Mouse (Mus musculus) heart, embryonic 14.5 days (tissue): ENCODE data around the gene Olfr393. TPM values are rescaled to one million over a fixed set of nuclear protein-coding genes. Genes with fewer than 3 reads are reported as not detected.

ENCODE experiments used
- ATAC-seq: fragments of 200-750 bp; cut with Nextera tagmentation; 2 replicates; pipeline ENCODE4 v1.8.0; 2017; ENCODE audit warnings: low read depth, moderate TSS enrichment; ENCODE audit not compliant: insufficient number of reproducible peaks, insufficient read depth, low FRiP score
- H3K27ac ChIP-seq, 2 experiments: fragments of 200-500 bp in 1 of 2; fragments of 300-500 bp in 1 of 2; sonication (generic) in 1 of 2; replicated peaks in 1 of 2; 2 replicates each; pipeline ENCODE4 v1.5.1; 2012 to 2014; ENCODE audit warnings: low read depth in 2 of 2, low read length in 2 of 2, control low read depth in 1 of 2, mild to moderate bottlenecking in 1 of 2, mixed read lengths in 1 of 2; ENCODE audit not compliant: control insufficient read depth in 1 of 2, insufficient read depth in 1 of 2
- H3K27me3 ChIP-seq: fragments of 300-500 bp; sonication (generic); 2 replicates; pipeline ENCODE4 v1.6.1; 2014; ENCODE audit warnings: mild to moderate bottlenecking, low read length, control low read depth; ENCODE audit not compliant: control insufficient read depth, insufficient read depth
- H3K36me3 ChIP-seq: fragments of 300-500 bp; sonication (generic); 2 replicates; pipeline ENCODE4 v1.6.1; 2014; ENCODE audit warnings: mild to moderate bottlenecking, control low read depth, low read length, mixed read lengths; ENCODE audit not compliant: control insufficient read depth, insufficient read depth
- H3K4me1 ChIP-seq, 2 experiments: fragments of 200-500 bp in 1 of 2; fragments of 300-500 bp in 1 of 2; sonication (generic) in 1 of 2; 2 replicates each; pipeline ENCODE4 v1.6.1; 2012 to 2014; ENCODE audit warnings: low read length in 2 of 2, control low read depth in 1 of 2, mixed read lengths in 1 of 2; ENCODE audit not compliant: control insufficient read depth in 2 of 2, insufficient read depth in 2 of 2
- H3K4me2 ChIP-seq: fragments of 300-500 bp; sonication (generic); 2 replicates; pipeline ENCODE4 v1.6.1; 2014; ENCODE audit warnings: mild to moderate bottlenecking, low read length
- H3K4me3 ChIP-seq, 2 experiments: fragments of 200-500 bp in 1 of 2; fragments of 300-500 bp in 1 of 2; sonication (generic) in 1 of 2; 2 replicates each; pipeline ENCODE4 v1.5.1; 2012 to 2014; ENCODE audit warnings: low read length in 2 of 2, mild to moderate bottlenecking in 2 of 2, control low read depth in 1 of 2, low read depth in 1 of 2, moderate library complexity in 1 of 2; ENCODE audit not compliant: control insufficient read depth in 1 of 2, insufficient read depth in 1 of 2
- H3K9ac ChIP-seq: fragments of 300-500 bp; sonication (generic); 2 replicates; pipeline ENCODE4 v1.6.1; 2014; ENCODE audit warnings: mild to moderate bottlenecking, low read length
- H3K9me3 ChIP-seq: fragments of 300-500 bp; sonication (generic); 2 replicates; pipeline ENCODE4 v1.6.1; 2016; ENCODE audit warnings: low read length, control low read depth; ENCODE audit not compliant: control insufficient read depth
- WGBS: fragments of 180-500 bp; shearing (Covaris S2); extraction: QIAGEN DNeasy Blood & Tissue Kit; methylation state at CpG from one replicate; pipeline ENCODE4 v1.1.7; 2014; 5-methylcytosine and 5-hydroxymethylcytosine counted together
- polyA plus RNA-seq: library from polyadenylated mRNA; unstranded; fragments of >200 nt; fragmentation: Nextera tagmentation; extraction: Ambion mirVana; gene quantifications from 2 replicates; pipeline ENCODE4 v1.2.1, GENCODE M21; 2014

The Olfr393 gene
- not detected in 2 replicates for polyA plus RNA-seq

DNA sequence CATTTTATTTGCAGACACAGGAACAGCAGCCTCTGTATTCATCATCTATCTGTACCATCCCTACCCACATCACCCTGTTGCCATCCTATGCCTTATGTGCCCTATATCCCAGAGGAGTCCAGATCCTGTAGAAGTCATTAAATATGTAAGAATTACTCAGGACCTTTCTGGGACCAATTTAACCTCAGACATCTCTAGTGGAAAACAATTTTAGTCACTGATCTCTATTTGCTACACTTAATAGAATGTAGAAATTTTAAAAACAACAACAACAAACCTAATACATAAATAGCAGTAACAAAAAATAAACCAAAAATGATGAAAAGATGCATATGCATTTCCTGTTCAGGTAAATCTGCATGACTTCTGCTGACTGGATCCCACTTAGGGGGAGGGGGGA lies at the start of gene Olfr393:
Gene Olfr393 (minus strand): TSS at position 101 of the 400 bp plus-strand sequence.
- no peak within 1 kb of the TSS for H3K27ac ChIP-seq
- H3K4me3 ChIP-seq = no peak within 1 kb of the TSS
- H3K9me3 ChIP-seq = no peaks in the 10 kb centered on the region
- H3K9ac ChIP-seq = no peak within 1 kb of the TSS
- no peaks in the 10 kb centered on the region for H3K27me3 ChIP-seq
- H3K4me2 ChIP-seq = no peak within 1 kb of the TSS
- H3K4me1 ChIP-seq = no peaks in the 10 kb centered on the region
- ATAC-seq = no peak
- H3K36me3 ChIP-seq = no peaks in the 10 kb centered on the region

DNA sequence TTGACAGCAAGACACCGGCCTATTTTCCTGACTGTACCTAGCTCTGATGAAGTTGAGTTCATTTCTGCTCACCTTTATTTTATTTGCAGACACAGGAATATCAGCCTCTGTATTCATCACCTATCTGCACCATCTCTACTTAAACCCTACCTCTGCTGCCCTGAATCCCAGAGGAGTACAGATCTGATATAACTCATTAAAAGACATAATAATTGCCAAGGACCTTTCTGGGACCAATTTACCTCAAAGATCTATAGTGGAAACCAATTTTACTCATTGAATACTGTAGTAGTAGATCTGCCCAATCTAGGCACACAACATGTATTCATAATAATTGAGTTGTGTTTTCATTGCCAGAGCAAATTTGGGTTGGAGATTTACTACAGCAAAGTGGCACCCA lies 39.4 kb upstream of the Olfr393 start, which contains the start of gene Olfr394:
Gene Olfr394 (minus strand): TSS at position 101 of the 400 bp plus-strand sequence.
- Histone ChIP-seq H3K4me1 (no peaks in the 10 kb centered on the region), H3K4me2 (no peak within 1 kb of the TSS), H3K27me3 (no peaks in the 10 kb centered on the region), H3K36me3 (no peaks in the 10 kb centered on the region), H3K27ac (no peak within 1 kb of the TSS), H3K4me3 (no peak within 1 kb of the TSS), H3K9me3 (no peaks in the 10 kb centered on the region), H3K9ac (no peak within 1 kb of the TSS)
- 89% methylated on average over 1 of the region's 1 CpGs for WGBS
- ATAC-seq = no peak

DNA sequence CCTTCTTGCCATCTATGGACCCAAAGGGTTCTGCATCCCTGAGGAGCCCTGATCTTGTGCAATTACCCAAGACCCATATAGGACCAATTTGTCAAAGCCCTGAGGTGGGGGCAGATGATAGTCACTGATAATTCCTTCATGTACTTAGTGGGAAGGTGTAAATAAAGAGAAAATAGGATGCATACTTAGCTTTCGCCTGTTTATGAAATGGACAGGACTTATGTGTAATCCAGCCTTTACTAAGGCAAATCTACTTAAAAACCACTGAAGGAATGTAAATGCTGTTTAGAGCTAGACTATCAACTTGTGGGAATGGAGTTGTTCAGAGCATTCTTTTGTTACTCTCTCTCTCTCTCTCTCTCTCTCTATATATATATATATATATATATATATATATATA lies 34.3 kb downstream of the Olfr393 start, which contains the start of gene Olfr392:
Gene Olfr392 (minus strand): TSS at position 101 of the 400 bp plus-strand sequence.
- ATAC-seq = no peak
- H3K9ac ChIP-seq = no peak within 1 kb of the TSS
- H3K4me2 ChIP-seq = no peak within 1 kb of the TSS
- no peaks in the 10 kb centered on the region for H3K4me1 ChIP-seq
- H3K27ac ChIP-seq = no peak within 1 kb of the TSS
- no peak within 1 kb of the TSS for H3K4me3 ChIP-seq
- H3K9me3 ChIP-seq = peaks cover 3% of the 10 kb centered on the region; the same call in 1 of the 2 replicates
- no peaks in the 10 kb centered on the region for H3K27me3 ChIP-seq
- H3K36me3 ChIP-seq = no peaks in the 10 kb centered on the region
- WGBS = 68% methylated on average over 1 of the region's 1 CpGs

DNA sequence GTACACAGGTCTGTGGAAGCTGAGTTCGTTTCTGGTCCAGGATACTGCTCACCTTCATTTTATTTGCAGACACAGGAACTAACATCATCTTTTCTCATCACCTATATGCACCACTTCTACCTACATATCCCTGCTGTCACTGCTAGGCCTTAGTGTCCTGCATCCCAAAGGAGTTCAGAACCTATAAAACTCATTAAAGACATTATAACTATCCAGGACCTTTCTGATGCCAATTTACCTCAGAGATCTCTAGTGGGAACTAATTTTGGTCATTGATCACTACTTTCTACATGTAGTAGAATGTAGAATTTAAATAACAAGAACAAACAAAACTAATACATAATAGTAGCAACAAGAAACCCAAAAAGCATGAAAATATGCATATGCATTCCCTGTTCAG lies 48.3 kb downstream of the Olfr393 start, which contains the start of gene Olfr391-ps:
Gene Olfr391-ps (minus strand): TSS at position 101 of the 400 bp plus-strand sequence.
- H3K9ac ChIP-seq = no peak within 1 kb of the TSS
- no peak within 1 kb of the TSS for H3K4me3 ChIP-seq
- no peak within 1 kb of the TSS for H3K27ac ChIP-seq
- H3K4me1 ChIP-seq = no peaks in the 10 kb centered on the region
- WGBS = 26% methylated on average over 1 of the region's 1 CpGs
- no peaks in the 10 kb centered on the region for H3K27me3 ChIP-seq
- no peak for ATAC-seq
- H3K36me3 ChIP-seq = no peaks in the 10 kb centered on the region
- 0 out of 2 replicates have a peak, but pooled peaks cover 3% of the 10 kb centered on the region for H3K9me3 ChIP-seq
- H3K4me2 ChIP-seq = no peak within 1 kb of the TSS

Other genes with a start within 250 kb of the Olfr393 start
- gene Zfp735, start 162.7 kb downstream of the Olfr393 start, polyA plus RNA-seq = not detected in 2 replicates
- not detected in 2 replicates for gene Olfr389, start 70.7 kb downstream of the Olfr393 start, polyA plus RNA-seq
- not detected in 2 replicates for gene Olfr390, start 68.5 kb downstream of the Olfr393 start, polyA plus RNA-seq
- not detected in 2 replicates for gene Olfr391-ps, start 48.4 kb downstream of the Olfr393 start, polyA plus RNA-seq
- not detected in 2 replicates for gene Olfr392, start 34.4 kb downstream of the Olfr393 start, polyA plus RNA-seq
- gene Olfr394, start 39.3 kb upstream of the Olfr393 start, polyA plus RNA-seq = not detected in 2 replicates
- gene Olfr395, start 57.8 kb upstream of the Olfr393 start, polyA plus RNA-seq = not detected in 2 replicates
- gene Olfr23, start 85.2 kb upstream of the Olfr393 start, polyA plus RNA-seq = not detected in 2 replicates
- not detected in 2 replicates for gene Olfr397, start 109.4 kb upstream of the Olfr393 start, polyA plus RNA-seq
- gene Olfr398, start 139.0 kb upstream of the Olfr393 start, polyA plus RNA-seq = not detected in 2 replicates
- not detected in 2 replicates for gene Olfr139, start 205.1 kb upstream of the Olfr393 start, polyA plus RNA-seq
- gene Olfr399, start 205.2 kb upstream of the Olfr393 start, polyA plus RNA-seq = not detected in 2 replicates
- not detected in 2 replicates for gene Zfp616, start 218.5 kb upstream of the Olfr393 start, polyA plus RNA-seq